Mouse (Mus musculus) cerebellum, postnatal 4 days (tissue): ENCODE data around the gene Acta2.
"Not testable (repeated sequence)": the region's sequence is repeated elsewhere in the genome, so short reads cannot be mapped to it uniquely, and the experiment has no call there.

Experiments
- DNase-seq, 2 experiments: peaks; one replicate each; pipeline ENCODE4 v3.0.0; 2022; ENCODE audit warnings: low spot score in 2 of 2, mixed read lengths in 1 of 2

The Acta2 gene

GRCm38 (mm10) chr19:34220732-34221380 lies 34.5 kb downstream of the Acta2 start:
- no peak for DNase-seq

DNA sequence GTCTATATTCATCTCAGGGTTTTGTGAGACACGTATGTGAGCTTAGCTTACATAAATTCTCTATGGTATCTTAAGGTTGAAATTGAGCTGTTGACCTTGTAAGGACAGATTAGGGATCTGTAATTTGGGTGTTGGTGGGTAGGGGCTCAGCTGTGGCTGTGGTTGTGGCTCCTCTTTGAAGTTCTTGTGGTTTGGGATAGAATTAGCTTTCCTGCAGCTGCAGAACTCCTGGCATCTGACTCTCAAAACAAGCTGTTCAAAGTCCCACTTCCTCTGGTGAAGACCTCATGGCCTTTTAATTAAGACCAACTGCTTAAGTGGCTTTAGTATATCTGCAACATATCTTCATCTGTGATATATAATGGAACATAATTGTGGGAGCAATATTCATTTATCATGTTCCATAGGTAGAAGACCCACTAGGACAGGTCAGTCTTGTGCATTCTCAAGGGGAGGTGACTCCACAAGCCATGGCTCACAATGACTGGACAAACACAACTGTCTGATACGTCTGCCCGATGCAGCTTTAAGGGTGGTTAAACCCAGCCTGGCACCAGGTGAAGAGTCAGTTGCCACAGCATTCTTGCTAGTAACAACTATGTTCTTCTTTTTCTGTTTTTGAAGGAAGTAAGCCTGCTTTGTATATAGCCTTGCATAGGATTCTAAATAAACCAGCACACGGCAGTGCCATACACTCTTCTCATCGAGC lies 36.0 kb downstream of the Acta2 start:
- DNase-seq = no peak

GRCm38 (mm10) chr19:34217761-34218160 lies 37.6 kb downstream of the Acta2 start:
- no peak for DNase-seq

DNA sequence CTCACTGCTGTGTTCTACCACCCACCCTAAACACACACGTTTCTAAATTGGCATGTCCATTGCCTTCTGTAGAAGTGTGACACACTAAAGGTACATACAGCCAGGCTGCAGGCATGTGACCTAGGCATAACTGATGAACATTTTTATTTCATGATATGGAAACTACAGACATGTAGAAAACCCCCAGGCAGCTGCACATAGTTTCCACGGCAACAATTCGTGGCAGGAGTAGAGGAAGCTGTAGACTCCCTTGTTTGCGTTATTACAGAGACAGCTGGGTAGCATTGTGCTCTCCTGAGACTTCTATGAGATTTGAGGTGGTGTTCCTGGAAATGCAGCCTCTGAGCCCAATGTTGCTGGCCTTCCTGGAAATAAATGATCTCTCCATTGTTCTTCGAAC lies 38.4 kb downstream of the Acta2 start:
- no peak for DNase-seq

DNA sequence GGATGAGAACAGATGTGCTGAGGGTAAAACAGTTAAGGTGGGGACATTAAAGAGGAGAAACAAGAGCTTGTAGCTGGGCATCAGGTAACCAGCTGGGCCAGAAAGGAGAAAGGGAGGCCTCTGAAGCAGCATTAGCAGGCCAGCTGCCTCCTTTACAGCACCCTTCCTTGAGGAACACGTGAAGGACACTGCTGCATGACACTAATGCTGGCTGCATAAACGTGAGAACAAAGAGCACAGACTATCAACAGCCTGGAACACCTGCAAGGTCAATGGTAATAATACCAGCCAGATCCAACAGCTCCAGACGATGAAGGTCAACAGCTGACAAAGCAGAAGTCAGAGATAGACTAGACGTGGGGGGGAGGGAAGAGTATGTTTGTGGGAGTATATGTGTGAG lies 41.3 kb downstream of the Acta2 start:
- DNase-seq = no peak

DNA sequence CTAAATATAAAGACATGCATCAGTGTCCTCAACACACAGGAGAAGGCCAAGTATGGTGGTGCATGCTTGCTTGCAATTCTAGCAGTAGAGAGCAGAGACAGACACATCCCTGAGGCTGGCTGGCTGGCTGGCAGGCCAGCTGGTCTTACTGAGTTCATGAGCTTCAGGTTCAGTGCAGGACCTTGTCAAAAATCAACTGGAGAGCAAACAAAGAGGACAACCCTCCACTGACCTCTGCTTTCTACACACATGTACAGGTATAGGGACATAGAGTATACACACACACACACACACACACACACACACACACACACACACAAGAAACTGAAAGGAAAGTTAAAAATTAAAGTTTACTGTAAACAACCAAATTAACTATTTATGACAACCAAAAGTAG lies 42.1 kb downstream of the Acta2 start:
- DNase-seq = no peak

GRCm38 (mm10) chr19:34212489-34213250 lies 42.7 kb downstream of the Acta2 start:
- no peak for DNase-seq

GRCm38 (mm10) chr19:34210841-34211240 lies 44.5 kb downstream of the Acta2 start:
- DNase-seq = no peak

GRCm38 (mm10) chr19:34209930-34210581 lies 45.3 kb downstream of the Acta2 start:
- no peak for DNase-seq

DNA sequence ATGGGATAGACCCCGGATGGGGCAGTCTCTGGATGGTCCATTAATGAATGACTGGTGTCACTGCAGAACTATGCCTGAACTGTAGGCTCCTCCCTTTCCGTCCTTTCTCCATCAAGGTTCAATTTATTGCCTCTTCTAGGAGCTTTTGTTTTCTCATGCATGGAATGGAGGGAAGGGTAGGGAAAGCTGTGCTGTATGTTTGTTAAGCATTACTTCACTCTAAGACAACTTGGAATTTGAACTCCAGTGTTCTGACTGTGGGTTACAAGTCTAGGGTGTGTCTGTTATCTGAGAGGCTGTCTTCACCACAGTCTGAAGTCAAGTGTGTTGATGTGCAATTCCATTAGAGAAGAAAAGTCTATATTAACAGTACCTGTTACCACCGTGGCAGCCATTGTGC lies 46.4 kb downstream of the Acta2 start:
- DNase-seq = no peak

DNA sequence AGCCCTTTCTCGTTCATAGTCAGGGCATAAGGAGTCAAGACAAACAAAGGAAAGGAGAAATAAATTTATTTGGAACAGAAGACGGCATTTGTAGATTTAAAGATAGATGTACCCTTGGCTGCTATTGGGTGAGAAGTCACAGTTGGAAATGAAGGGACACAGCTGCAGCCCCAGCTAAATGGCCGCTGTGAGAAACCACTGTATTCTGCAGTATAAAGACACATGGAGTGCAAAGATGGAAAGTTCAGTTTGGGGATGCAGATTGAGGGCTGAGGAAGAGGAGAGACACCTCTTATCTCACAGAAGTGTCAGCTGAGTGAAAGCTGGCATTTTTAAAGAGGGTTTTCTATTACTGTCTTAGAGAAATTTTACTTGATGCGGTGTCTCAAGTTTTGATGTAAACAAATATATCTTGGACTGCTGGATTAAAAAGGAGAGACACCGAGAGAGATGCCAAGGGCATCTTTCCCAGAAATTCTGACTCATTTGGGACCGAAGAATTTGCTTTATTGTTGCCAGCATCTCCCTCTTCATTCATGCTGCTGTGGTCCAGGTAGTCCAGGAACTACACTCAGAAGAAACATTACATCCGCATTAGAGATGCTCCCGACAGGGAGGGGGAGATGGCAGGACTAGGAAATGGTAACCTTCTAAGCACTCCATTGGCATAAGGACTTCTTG lies 48.5 kb downstream of the Acta2 start:
- no peak for DNase-seq

DNA sequence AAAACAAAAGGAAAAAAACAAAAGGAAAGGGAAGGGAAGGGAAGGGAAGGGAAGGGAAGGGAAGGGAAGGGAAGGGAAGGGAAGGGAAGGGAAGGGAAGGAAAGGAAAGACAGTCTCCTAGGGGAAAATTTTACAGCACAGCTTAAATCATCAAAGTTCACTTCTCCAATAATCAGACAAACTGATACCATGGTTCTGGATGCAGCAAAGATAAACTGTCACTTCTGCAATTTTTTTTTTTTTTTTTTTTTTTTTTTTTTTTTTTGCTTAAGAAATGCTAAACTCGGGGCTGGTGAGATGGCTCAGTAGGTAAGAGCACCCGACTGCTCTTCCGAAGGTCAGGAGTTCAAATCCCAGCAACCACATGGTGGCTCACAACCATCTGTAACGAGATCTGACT lies 49.3 kb downstream of the Acta2 start:
- not testable (repeated sequence) for DNase-seq

- DNase-seq = no peak
Measured at GRCm38 (mm10) chr19:34202668-34203067, 52.7 kb downstream of the Acta2 start.

- no peak for DNase-seq
Measured at GRCm38 (mm10) chr19:34199488-34199887, 55.9 kb downstream of the Acta2 start.

GRCm38 (mm10) chr19:34198901-34199300 lies 56.5 kb downstream of the Acta2 start:
- DNase-seq = no peak

- no peak for DNase-seq
Measured at GRCm38 (mm10) chr19:34198066-34198465, 57.3 kb downstream of the Acta2 start.

GRCm38 (mm10) chr19:34195031-34195430 lies 60.4 kb downstream of the Acta2 start:
- DNase-seq = no peak

DNA sequence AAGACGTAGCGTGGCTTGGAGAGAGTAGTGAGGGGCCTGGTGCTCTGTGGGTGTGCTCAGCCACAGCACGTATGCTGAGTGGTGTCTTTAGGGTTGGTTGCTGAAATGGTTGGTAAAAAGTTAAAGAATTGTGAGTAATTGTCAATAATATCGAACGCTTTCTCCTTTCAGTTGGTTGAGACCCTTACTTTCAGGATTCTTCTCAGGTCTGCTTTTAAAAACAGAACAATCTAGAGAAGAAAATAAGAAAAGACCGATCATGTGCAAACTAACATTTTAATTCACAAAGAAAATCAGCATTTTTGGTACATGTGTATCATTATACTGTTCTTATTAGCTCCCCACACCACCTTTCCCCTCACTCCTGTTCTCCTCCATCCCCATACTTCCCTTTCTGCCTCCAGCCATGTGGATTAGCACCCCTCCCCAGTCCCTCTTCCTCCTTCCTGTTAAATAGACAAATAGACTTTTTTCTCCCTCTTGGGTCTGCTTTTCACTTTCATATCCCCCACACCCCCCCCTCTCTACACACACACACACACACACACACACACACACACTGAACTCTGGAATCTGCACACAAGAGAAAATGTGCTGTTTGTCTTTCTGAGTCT lies 61.2 kb downstream of the Acta2 start:
- DNase-seq = no peak

DNA sequence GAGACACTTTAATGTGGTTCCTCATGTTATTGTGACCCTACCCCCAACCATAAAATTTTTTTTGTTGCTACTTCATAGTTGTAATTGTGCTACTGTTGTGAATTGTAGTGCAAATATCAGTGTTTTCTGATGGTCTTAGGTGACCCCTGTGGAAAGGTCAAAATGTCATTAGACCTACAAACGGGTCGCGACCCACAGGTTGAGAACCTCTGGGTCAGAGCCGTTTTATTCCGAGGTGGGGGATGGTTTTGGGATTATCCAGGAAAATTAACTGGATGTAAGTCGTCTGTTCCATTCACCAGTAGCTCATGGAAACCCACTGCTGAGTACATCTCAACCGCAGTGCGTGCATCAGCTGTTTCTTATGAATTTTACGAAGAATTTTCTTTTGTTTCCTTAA lies 61.7 kb downstream of the Acta2 start:
- no peak for DNase-seq

DNA sequence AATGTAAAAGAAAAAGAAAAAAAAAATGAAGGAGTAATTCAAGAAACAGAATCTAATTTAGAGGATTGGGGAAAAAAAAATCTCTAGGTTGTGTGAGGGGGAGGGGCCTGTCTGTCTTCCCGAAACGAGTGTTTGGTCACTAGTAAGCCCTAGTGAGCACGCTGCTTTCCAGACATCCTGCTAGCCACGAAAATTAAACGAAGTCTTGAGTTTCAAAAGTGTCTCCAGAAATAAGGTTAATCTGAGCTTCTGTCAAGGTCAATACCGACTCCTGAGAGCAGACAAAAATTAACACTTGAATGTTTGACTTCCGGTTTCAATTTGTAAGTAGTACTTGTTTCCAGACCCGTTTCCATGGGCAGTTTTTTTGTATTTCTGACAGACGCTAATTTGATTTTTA lies 62.2 kb downstream of the Acta2 start:
- no peak for DNase-seq
